Mouse (Mus musculus) megakaryocyte, adult 5-6 weeks (primary cell): ENCODE data around the gene Egfl8. TPM values are rescaled to one million over a fixed set of nuclear protein-coding genes. Genes with fewer than 3 reads are reported as not detected.

Experiments used
- ATAC-seq: 2 replicates; pipeline ENCODE4 v1.8.0; 2016; ENCODE audit warnings: mild to moderate bottlenecking, inconsistent platforms; ENCODE audit not compliant: poor library complexity, severe bottlenecking
- total RNA-seq, 2 experiments: library from RNA; stranded (forward) in 1 of 2; stranded (reverse) in 1 of 2; fragments of 153-499, 151-499 nt in 1 of 2; fragments of 221-1000, 200-1000 nt in 1 of 2; gene quantifications; 2 replicates each; pipeline versions ENCODE4 v1.2.3 to v1.2.4; 2015 to 2017

The Egfl8 gene
- total RNA-seq, 2 experiments from 2014 or later = 0.91 to 5.0 TPM

GRCm38 (mm10) chr17:34629221-34629751 lies 13.5 kb upstream of the Egfl8 start, which contains the start of gene Prrt1:
Prrt1 (plus strand) TSS chr17:34629533.
- no peak for ATAC-seq

- no peak for ATAC-seq
Measured at GRCm38 (mm10) chr17:34628644-34628967, 12.8 kb upstream of the Egfl8 start.

- peak; percentile 25; the same call in 1 of the 2 replicates for ATAC-seq
Measured at GRCm38 (mm10) chr17:34627943-34628643, 12.3 kb upstream of the Egfl8 start, which contains the start of gene Ppt2. Ppt2 (minus strand) TSS chr17:34628510.

GRCm38 (mm10) chr17:34627093-34627942 lies 11.5 kb upstream of the Egfl8 start:
- peak; percentile 45 for ATAC-seq

GRCm38 (mm10) chr17:34626773-34627092 lies 11.0 kb upstream of the Egfl8 start:
- peak; percentile 60 for ATAC-seq

- ATAC-seq = no peak
Measured at GRCm38 (mm10) chr17:34626062-34626772, 10.4 kb upstream of the Egfl8 start.

GRCm38 (mm10) chr17:34624981-34625380 lies 9.2 kb upstream of the Egfl8 start:
- ATAC-seq = no peak

- ATAC-seq = no peak
Measured at GRCm38 (mm10) chr17:34623161-34623560, 7.4 kb upstream of the Egfl8 start.

GRCm38 (mm10) chr17:34621006-34621405 lies 5.2 kb upstream of the Egfl8 start:
- ATAC-seq = no peak

GRCm38 (mm10) chr17:34618999-34619398 lies 3.2 kb upstream of the Egfl8 start:
- peak; percentile 83 for ATAC-seq

- no peak for ATAC-seq
Measured at GRCm38 (mm10) chr17:34613830-34614229, 1.9 kb downstream of the Egfl8 start.

- ATAC-seq = no peak
Measured at GRCm38 (mm10) chr17:34613054-34613645, 2.6 kb downstream of the Egfl8 start.

- ATAC-seq = no peak
Measured at GRCm38 (mm10) chr17:34611050-34611449, 4.7 kb downstream of the Egfl8 start.

GRCm38 (mm10) chr17:34607997-34608396 lies 7.8 kb downstream of the Egfl8 start:
- ATAC-seq = no peak

- no peak for ATAC-seq
Measured at GRCm38 (mm10) chr17:34606186-34607039, 9.4 kb downstream of the Egfl8 start.

- peak; percentile 48 for ATAC-seq
Measured at GRCm38 (mm10) chr17:34605609-34606008, 10.2 kb downstream of the Egfl8 start.

GRCm38 (mm10) chr17:34604511-34605237 lies 11.1 kb downstream of the Egfl8 start:
- ATAC-seq = no peak

GRCm38 (mm10) chr17:34604061-34604508 lies 11.7 kb downstream of the Egfl8 start, which contains the start of gene Agpat1:
Agpat1 (plus strand) TSS chr17:34604262.
- peak; percentile 73 for ATAC-seq
